Mouse (Mus musculus): ENCODE measurements around the gene Fry. TPM values are rescaled to one million over a fixed set of nuclear protein-coding genes. Genes with fewer than 3 reads are reported as not detected.

Fry gene
- polyA plus RNA-seq, 1 experiment from 2014 or later, result 21.1 TPM

- Histone ChIP-seq H3K4me3 (ENCODE audit: low read depth, low read length) (no peak overlapping the region), H3K27ac (ENCODE audit: low read depth, low read length) (no peak overlapping the region), H3K4me2 (ENCODE audit: low read depth) (no peak overlapping the region), H3K27me3 (ENCODE audit: control insufficient read depth, insufficient read depth, low read length) (no peaks in the 10 kb centered on the region), H3K4me1 (ENCODE audit: control insufficient read depth, insufficient read depth, low read length) (0 out of 2 replicates have a peak, but pooled peaks cover 2% of the 10 kb centered on the region), H3K36me3 (ENCODE audit: control insufficient read depth, insufficient read depth, low read length) (no peaks in the 10 kb centered on the region), H3K9ac (ENCODE audit: low read length) (no peak overlapping the region), H3K9me3 (ENCODE audit: control insufficient read depth, low read length) (no peaks in the 10 kb centered on the region)
- ATAC-seq (ENCODE audit: insufficient read depth, low FRiP score, low TSS enrichment), result no peak
- WGBS, result 89% methylated on average over 16 of the region's 16 CpGs
- DNase-seq (ENCODE audit: low spot score), result no peak
Measured at GRCm38 (mm10) chr5:150156063-150156786, 37.8 kb downstream of the Fry start.

GRCm38 (mm10) chr5:150157682-150158081 is 39.2 kb downstream of the Fry start:
- H3K27ac ChIP-seq (ENCODE audit: low read depth, low read length), result no peak overlapping the region
- no peaks in the 10 kb centered on the region for H3K27me3 ChIP-seq (ENCODE audit: control insufficient read depth, insufficient read depth, low read length)
- no peak overlapping the region for H3K4me3 ChIP-seq (ENCODE audit: low read depth, low read length)
- H3K9ac ChIP-seq (ENCODE audit: low read length), result no peak overlapping the region
- DNase-seq (ENCODE audit: low spot score) (peak; percentile 53), ATAC-seq (ENCODE audit: insufficient read depth, low FRiP score, low TSS enrichment) (peak; percentile 41; the same call in 1 of the 2 replicates)
- H3K9me3 ChIP-seq (ENCODE audit: control insufficient read depth, low read length), result no peaks in the 10 kb centered on the region
- H3K4me2 ChIP-seq (ENCODE audit: low read depth), result no peak overlapping the region
- 0 out of 2 replicates have a peak, but pooled peaks cover 2% of the 10 kb centered on the region for H3K4me1 ChIP-seq (ENCODE audit: control insufficient read depth, insufficient read depth, low read length)
- WGBS, result 44% methylated on average over 6 of the region's 6 CpGs
- no peaks in the 10 kb centered on the region for H3K36me3 ChIP-seq (ENCODE audit: control insufficient read depth, insufficient read depth, low read length)

- DNase-seq (ENCODE audit: low spot score) (no peak), ATAC-seq (ENCODE audit: insufficient read depth, low FRiP score, low TSS enrichment) (no peak)
- Histone ChIP-seq H3K9me3 (ENCODE audit: control insufficient read depth, low read length) (no peaks in the 10 kb centered on the region), H3K4me1 (ENCODE audit: control insufficient read depth, insufficient read depth, low read length) (0 out of 2 replicates have a peak, but pooled peaks cover 2% of the 10 kb centered on the region), H3K4me3 (ENCODE audit: low read depth, low read length) (no peak overlapping the region), H3K4me2 (ENCODE audit: low read depth) (no peak overlapping the region), H3K27me3 (ENCODE audit: control insufficient read depth, insufficient read depth, low read length) (no peaks in the 10 kb centered on the region), H3K9ac (ENCODE audit: low read length) (no peak overlapping the region), H3K27ac (ENCODE audit: low read depth, low read length) (no peak overlapping the region), H3K36me3 (ENCODE audit: control insufficient read depth, insufficient read depth, low read length) (no peaks in the 10 kb centered on the region)
- 62% methylated on average over 5 of the region's 5 CpGs for WGBS
Measured at GRCm38 (mm10) chr5:150159151-150159550, 40.7 kb downstream of the Fry start.

- 81% methylated on average over 6 of the region's 6 CpGs for WGBS
- DNase-seq (ENCODE audit: low spot score) (no peak), ATAC-seq (ENCODE audit: insufficient read depth, low FRiP score, low TSS enrichment) (no peak)
- Histone ChIP-seq H3K4me2 (ENCODE audit: low read depth) (no peak overlapping the region), H3K4me1 (ENCODE audit: control insufficient read depth, insufficient read depth, low read length) (0 out of 2 replicates have a peak, but pooled peaks cover 2% of the 10 kb centered on the region), H3K36me3 (ENCODE audit: control insufficient read depth, insufficient read depth, low read length) (no peaks in the 10 kb centered on the region), H3K4me3 (ENCODE audit: low read depth, low read length) (no peak overlapping the region), H3K27me3 (ENCODE audit: control insufficient read depth, insufficient read depth, low read length) (no peaks in the 10 kb centered on the region), H3K9ac (ENCODE audit: low read length) (no peak overlapping the region), H3K27ac (ENCODE audit: low read depth, low read length) (no peak overlapping the region), H3K9me3 (ENCODE audit: control insufficient read depth, low read length) (no peaks in the 10 kb centered on the region)
Measured at GRCm38 (mm10) chr5:150161193-150161592, 42.7 kb downstream of the Fry start.

- ATAC-seq (ENCODE audit: insufficient read depth, low FRiP score, low TSS enrichment) (no peak), DNase-seq (ENCODE audit: low spot score) (no peak)
- WGBS, result 84% methylated on average over 5 of the region's 5 CpGs
- Histone ChIP-seq H3K4me2 (ENCODE audit: low read depth) (no peak overlapping the region), H3K27ac (ENCODE audit: low read depth, low read length) (no peak overlapping the region), H3K27me3 (ENCODE audit: control insufficient read depth, insufficient read depth, low read length) (no peaks in the 10 kb centered on the region), H3K9me3 (ENCODE audit: control insufficient read depth, low read length) (no peaks in the 10 kb centered on the region), H3K36me3 (ENCODE audit: control insufficient read depth, insufficient read depth, low read length) (no peaks in the 10 kb centered on the region), H3K9ac (ENCODE audit: low read length) (no peak overlapping the region), H3K4me1 (ENCODE audit: control insufficient read depth, insufficient read depth, low read length) (0 out of 2 replicates have a peak, but pooled peaks cover 2% of the 10 kb centered on the region), H3K4me3 (ENCODE audit: low read depth, low read length) (no peak overlapping the region)
Measured at GRCm38 (mm10) chr5:150161898-150162297, 43.5 kb downstream of the Fry start.

- no peak for ATAC-seq (ENCODE audit: insufficient read depth, low FRiP score, low TSS enrichment)
- H3K9ac ChIP-seq (ENCODE audit: low read length), result no peak overlapping the region
- H3K36me3 ChIP-seq (ENCODE audit: control insufficient read depth, insufficient read depth, low read length), result no peaks in the 10 kb centered on the region
- DNase-seq (ENCODE audit: low spot score), result no peak
- no peaks in the 10 kb centered on the region for H3K27me3 ChIP-seq (ENCODE audit: control insufficient read depth, insufficient read depth, low read length)
- H3K9me3 ChIP-seq (ENCODE audit: control insufficient read depth, low read length), result no peaks in the 10 kb centered on the region
- no peak overlapping the region for H3K27ac ChIP-seq (ENCODE audit: low read depth, low read length)
- WGBS, result 86% methylated on average over 3 of the region's 3 CpGs
- H3K4me1 ChIP-seq (ENCODE audit: control insufficient read depth, insufficient read depth, low read length), result 0 out of 2 replicates have a peak, but pooled peaks cover 2% of the 10 kb centered on the region
- no peak overlapping the region for H3K4me3 ChIP-seq (ENCODE audit: low read depth, low read length)
- H3K4me2 ChIP-seq (ENCODE audit: low read depth), result no peak overlapping the region
Measured at GRCm38 (mm10) chr5:150164671-150165070, 46.2 kb downstream of the Fry start.

GRCm38 (mm10) chr5:150166811-150167210 is 48.4 kb downstream of the Fry start:
- ATAC-seq (ENCODE audit: insufficient read depth, low FRiP score, low TSS enrichment), result no peak
- Histone ChIP-seq H3K4me3 (ENCODE audit: low read depth, low read length) (no peak overlapping the region), H3K9me3 (ENCODE audit: control insufficient read depth, low read length) (no peaks in the 10 kb centered on the region), H3K4me2 (ENCODE audit: low read depth) (no peak overlapping the region), H3K4me1 (ENCODE audit: control insufficient read depth, insufficient read depth, low read length) (no peaks in the 10 kb centered on the region), H3K27me3 (ENCODE audit: control insufficient read depth, insufficient read depth, low read length) (no peaks in the 10 kb centered on the region), H3K27ac (ENCODE audit: low read depth, low read length) (no peak overlapping the region), H3K36me3 (ENCODE audit: control insufficient read depth, insufficient read depth, low read length) (no peaks in the 10 kb centered on the region), H3K9ac (ENCODE audit: low read length) (no peak overlapping the region)
- no peak for DNase-seq (ENCODE audit: low spot score)
- WGBS, result 82% methylated on average over 5 of the region's 5 CpGs

- no peak for DNase-seq (ENCODE audit: low spot score)
- Histone ChIP-seq H3K4me1 (ENCODE audit: control insufficient read depth, insufficient read depth, low read length) (no peaks in the 10 kb centered on the region), H3K27me3 (ENCODE audit: control insufficient read depth, insufficient read depth, low read length) (no peaks in the 10 kb centered on the region), H3K36me3 (ENCODE audit: control insufficient read depth, insufficient read depth, low read length) (no peaks in the 10 kb centered on the region), H3K4me2 (ENCODE audit: low read depth) (no peak overlapping the region), H3K9ac (ENCODE audit: low read length) (no peak overlapping the region), H3K4me3 (ENCODE audit: low read depth, low read length) (no peak overlapping the region), H3K27ac (ENCODE audit: low read depth, low read length) (no peak overlapping the region), H3K9me3 (ENCODE audit: control insufficient read depth, low read length) (no peaks in the 10 kb centered on the region)
- ATAC-seq (ENCODE audit: insufficient read depth, low FRiP score, low TSS enrichment), result no peak
- WGBS, result 70% methylated on average over 2 of the region's 2 CpGs
Measured at GRCm38 (mm10) chr5:150167287-150167686, 48.8 kb downstream of the Fry start.

- H3K36me3 ChIP-seq (ENCODE audit: control insufficient read depth, insufficient read depth, low read length), result no peaks in the 10 kb centered on the region
- ATAC-seq (ENCODE audit: insufficient read depth, low FRiP score, low TSS enrichment), result peak; percentile 77
- no peaks in the 10 kb centered on the region for H3K9me3 ChIP-seq (ENCODE audit: control insufficient read depth, low read length)
- no peak overlapping the region for H3K9ac ChIP-seq (ENCODE audit: low read length)
- peak; percentile 76 for DNase-seq (ENCODE audit: low spot score)
- H3K4me2 ChIP-seq (ENCODE audit: low read depth), result no peak overlapping the region
- 7% methylated on average over 9 of the region's 9 CpGs for WGBS
- no peaks in the 10 kb centered on the region for H3K27me3 ChIP-seq (ENCODE audit: control insufficient read depth, insufficient read depth, low read length)
- no peak overlapping the region for H3K27ac ChIP-seq (ENCODE audit: low read depth, low read length)
- H3K4me1 ChIP-seq (ENCODE audit: control insufficient read depth, insufficient read depth, low read length), result no peaks in the 10 kb centered on the region
- H3K4me3 ChIP-seq (ENCODE audit: low read depth, low read length), result no peak overlapping the region
Measured at GRCm38 (mm10) chr5:150168712-150169111, 50.3 kb downstream of the Fry start.
